Mouse (Mus musculus) heart, postnatal 0 days (tissue): ENCODE measurements around the gene Ets2. TPM values are rescaled to one million over a fixed set of nuclear protein-coding genes. Genes with fewer than 3 reads are reported as not detected.

ENCODE experiments used
- ATAC-seq: fragments of 200-750 bp; cut with Nextera tagmentation; 2 replicates; pipeline ENCODE4 v1.8.0; 2017; ENCODE audit warnings: low read depth, moderate number of reproducible peaks, moderate library complexity; ENCODE audit not compliant: insufficient read depth
- DNase-seq: peaks from one replicate; pipeline ENCODE4 v3.0.0-alpha.2; 2016; ENCODE audit warnings: low spot score
- H3K27ac ChIP-seq: fragments of 300-500 bp; sonication (generic); 2 replicates; pipeline ENCODE4 v1.5.1; 2014; ENCODE audit warnings: low read depth, mild to moderate bottlenecking
- H3K27me3 ChIP-seq: fragments of 300-500 bp; sonication (generic); 2 replicates; pipeline ENCODE4 v1.6.1; 2014; ENCODE audit warnings: low read length, mixed read lengths; ENCODE audit not compliant: control insufficient read depth, insufficient read depth
- H3K36me3 ChIP-seq: fragments of 300-500 bp; sonication (generic); replicated peaks from 2 replicates; pipeline ENCODE4 v1.6.1; 2014; ENCODE audit warnings: low read length, mixed read lengths; ENCODE audit not compliant: control insufficient read depth, insufficient read depth
- H3K4me1 ChIP-seq: fragments of 300-500 bp; sonication (generic); 2 replicates; pipeline ENCODE4 v1.6.1; 2014; ENCODE audit warnings: antibody characterized with exemption; ENCODE audit not compliant: control insufficient read depth, insufficient read depth
- H3K4me2 ChIP-seq: fragments of 300-500 bp; sonication (generic); 2 replicates; pipeline ENCODE4 v1.6.1; 2014; ENCODE audit warnings: low read depth, mild to moderate bottlenecking, low read length, moderate library complexity
- H3K4me3 ChIP-seq: fragments of 300-500 bp; sonication (generic); 2 replicates; pipeline ENCODE4 v1.5.1; 2014; ENCODE audit warnings: low read depth, low read length
- H3K9ac ChIP-seq: fragments of 300-500 bp; sonication (generic); replicated peaks from 2 replicates; pipeline ENCODE4 v1.6.1; 2014; ENCODE audit warnings: low read depth, low read length, mixed read lengths
- H3K9me3 ChIP-seq: fragments of 300-500 bp; sonication (generic); replicated peaks from 2 replicates; pipeline ENCODE4 v1.6.1; 2016; ENCODE audit warnings: low read length; ENCODE audit not compliant: control insufficient read depth
- CTCF ChIP-seq: IDR thresholded peaks from 2 replicates; pipeline ENCODE4 v1.5.1; 2016; ENCODE audit warnings: antibody characterized with exemption, control low read depth, low read depth
- EP300 ChIP-seq: IDR thresholded peaks from 2 replicates; pipeline ENCODE4 v1.6.1; 2016; ENCODE audit warnings: antibody characterized with exemption, low read depth
- WGBS: fragments of 180-500 bp; shearing (Covaris S2); extraction: QIAGEN DNeasy Blood & Tissue Kit; methylation state at CpG from one replicate; pipeline ENCODE4 v1.1.7; 2014; 5-methylcytosine and 5-hydroxymethylcytosine counted together
- polyA plus RNA-seq: library from polyadenylated mRNA; unstranded; fragments of >200 nt; fragmentation: Nextera tagmentation; extraction: Ambion mirVana; gene quantifications from 2 replicates; pipeline ENCODE4 v1.2.1, GENCODE M21; 2015
- total RNA-seq: library from RNA; depleted of rRNA; stranded (reverse); fragments of >200 nt; gene quantifications from 2 replicates; pipeline ENCODE4 v1.2.3, GENCODE M21; 2014; ENCODE audit warnings: low replicate concordance

Ets2 gene
- total and polyA plus RNA-seq, 2 experiments from 2014 or later, result 44.0 to 61.2 TPM

DNA sequence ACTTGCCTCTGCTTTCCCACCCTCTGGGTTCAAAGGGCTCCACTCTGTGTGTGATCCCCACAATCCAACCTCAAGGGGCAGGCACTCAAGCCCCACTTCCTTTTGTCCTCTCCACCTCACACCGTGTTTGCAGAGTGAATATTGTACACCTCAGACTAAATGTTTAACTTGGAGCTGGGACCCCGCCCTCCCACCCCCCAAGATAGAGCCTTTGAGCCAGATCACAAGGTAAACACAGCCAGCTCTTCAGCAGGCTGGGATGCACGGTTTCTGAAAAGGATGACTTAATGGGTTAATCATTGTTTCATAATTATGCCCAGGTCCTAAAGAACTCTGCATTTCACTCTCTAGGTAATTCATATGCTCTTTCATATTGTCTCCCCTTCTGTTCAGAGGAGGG lies 2.2 kb upstream of the Ets2 start:
- ATAC-seq, result no peak

DNA sequence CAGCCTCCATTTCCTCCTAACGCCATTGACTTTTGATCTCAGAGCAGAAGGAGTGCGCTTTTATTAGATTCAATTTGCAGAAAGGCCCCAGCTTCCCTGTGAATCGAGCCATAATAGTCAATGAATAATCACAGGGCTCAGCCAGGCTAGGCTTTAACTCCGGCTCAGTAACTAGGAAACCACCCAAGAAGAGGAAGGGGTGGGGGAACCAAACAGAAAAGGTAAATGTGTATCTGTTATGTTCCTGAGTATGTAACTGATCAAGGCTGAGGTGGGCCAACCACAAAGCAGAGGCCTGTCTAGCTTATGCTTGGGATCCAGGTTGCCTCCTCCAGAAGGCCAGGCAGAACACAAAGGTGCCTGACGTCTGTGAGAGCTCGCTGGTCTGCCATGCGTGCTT lies 1.7 kb upstream of the Ets2 start:
- no peaks in the 10 kb centered on the region for H3K27me3 ChIP-seq
- ATAC-seq (no peak), DNase-seq (no peak)
- no peak overlapping the region for H3K9ac ChIP-seq
- no peak for TF ChIP-seq CTCF
- H3K27ac ChIP-seq, result no peak overlapping the region
- H3K4me2 ChIP-seq, result no peak overlapping the region
- H3K36me3 ChIP-seq, result no peaks in the 10 kb centered on the region
- no peaks in the 10 kb centered on the region for H3K9me3 ChIP-seq
- WGBS, result 85% methylated on average over 7 of the region's 7 CpGs
- peaks cover 14% of the 10 kb centered on the region for H3K4me1 ChIP-seq
- no peak overlapping the region for H3K4me3 ChIP-seq

More for the DNA sequence above, 2.2 kb upstream of the Ets2 start:
- TF ChIP-seq EP300 (no peak), CTCF (no peak)
- no peaks in the 10 kb centered on the region for H3K9me3 ChIP-seq
- no peak for DNase-seq
- H3K4me2 ChIP-seq, result no peak overlapping the region
- WGBS, result 78% methylated on average over 3 of the region's 3 CpGs
- no peak overlapping the region for H3K4me3 ChIP-seq
- peaks cover 10% of the 10 kb centered on the region for H3K4me1 ChIP-seq
- H3K27ac ChIP-seq, result no peak overlapping the region
- no peaks in the 10 kb centered on the region for H3K27me3 ChIP-seq
- H3K36me3 ChIP-seq, result no peaks in the 10 kb centered on the region
- no peak overlapping the region for H3K9ac ChIP-seq

DNA sequence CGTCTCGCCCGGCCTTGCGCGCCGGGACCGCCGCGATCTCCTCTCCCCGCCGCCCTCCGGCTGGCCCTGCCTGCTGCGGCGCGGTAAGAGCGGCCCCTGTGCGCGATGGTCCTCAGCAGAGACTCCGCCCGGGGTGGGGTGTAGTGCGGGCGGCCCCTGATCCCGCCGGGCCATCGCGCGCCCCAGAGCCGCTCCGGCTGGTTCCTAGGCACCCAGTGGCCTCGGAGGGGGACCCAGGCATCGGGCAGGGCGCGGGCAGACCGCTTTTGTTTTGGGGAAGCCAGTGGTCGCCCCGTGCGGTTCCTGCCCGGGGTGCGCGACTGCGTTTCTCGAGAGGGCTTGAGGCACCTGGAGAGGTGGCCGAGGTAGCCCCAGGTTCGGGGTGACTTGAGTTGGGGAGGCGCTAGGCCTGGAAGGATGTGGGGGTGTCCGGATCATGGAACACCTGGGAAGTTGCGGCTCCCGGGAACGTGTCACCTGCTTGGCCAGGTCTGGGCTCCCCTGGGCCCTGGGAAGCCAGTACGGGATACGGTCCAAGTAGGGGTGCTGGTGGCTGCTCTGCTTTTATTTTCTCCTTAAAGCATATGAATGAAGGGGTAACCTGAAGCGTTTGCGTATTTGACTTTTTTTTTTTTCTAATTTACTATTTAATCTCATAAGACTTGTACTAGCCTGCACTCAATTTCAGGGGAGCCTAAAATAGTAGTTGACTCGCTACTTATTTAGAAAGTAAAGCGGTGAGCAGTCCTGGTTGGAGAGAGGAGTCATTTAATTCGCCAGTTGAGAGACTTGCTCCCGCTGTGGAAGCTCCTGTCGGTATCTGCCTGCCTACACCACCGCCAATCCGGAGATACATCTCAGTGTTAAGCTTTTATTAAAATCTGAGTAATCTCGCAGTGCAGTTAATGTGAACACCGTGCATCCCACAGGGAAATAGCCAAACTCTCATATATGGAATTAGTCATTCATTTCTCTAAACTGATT lies 979 bp downstream of the Ets2 start:
- H3K4me2 ChIP-seq, result peak overlapping the region; percentile 88
- H3K4me3 ChIP-seq, result peak overlapping the region; percentile 86
- no peaks in the 10 kb centered on the region for H3K9me3 ChIP-seq
- under 1% methylated on average over 61 of the region's 62 CpGs for WGBS
- DNase-seq (peak; percentile 50), ATAC-seq (peak; percentile 65)
- peak overlapping the region; percentile 96 for H3K27ac ChIP-seq
- H3K9ac ChIP-seq, result peak overlapping the region; percentile 97
- H3K4me1 ChIP-seq, result peaks cover 22% of the 10 kb centered on the region
- H3K36me3 ChIP-seq, result peaks cover 2% of the 10 kb centered on the region; the same call in 1 of the 2 replicates
- TF ChIP-seq EP300 (no peak), CTCF (no peak)
- H3K27me3 ChIP-seq, result no peaks in the 10 kb centered on the region

DNA sequence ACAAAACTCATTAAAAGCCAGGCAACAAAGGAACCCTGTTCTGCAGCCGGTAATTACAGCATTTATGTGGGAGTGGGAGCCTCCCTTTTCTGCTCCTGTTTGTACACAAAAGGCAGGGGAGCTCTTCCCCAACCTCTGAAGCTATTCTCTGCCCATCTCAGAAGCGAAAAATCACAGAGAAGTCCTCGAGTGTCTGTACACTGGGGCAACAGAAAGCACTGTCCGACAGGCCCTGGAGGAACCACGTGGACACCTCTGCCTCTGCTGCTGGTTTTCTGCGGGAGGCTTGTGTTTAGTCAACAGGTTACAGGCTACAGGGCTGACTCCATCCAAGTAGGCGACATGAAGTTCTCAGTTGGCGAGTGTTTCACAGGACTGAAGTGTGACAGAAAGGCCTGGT lies 2.1 kb downstream of the Ets2 start:
- H3K9me3 ChIP-seq, result no peaks in the 10 kb centered on the region
- WGBS, result 23% methylated on average over 8 of the region's 8 CpGs
- DNase-seq, result peak; percentile 13
- peak overlapping the region; percentile 59 for H3K9ac ChIP-seq
- H3K4me1 ChIP-seq, result peaks cover 31% of the 10 kb centered on the region
- H3K27ac ChIP-seq, result peak overlapping the region; percentile 76
- ATAC-seq, result no peak
- peaks cover 8% of the 10 kb centered on the region; the same call in 1 of the 2 replicates for H3K36me3 ChIP-seq
- H3K4me2 ChIP-seq, result peak overlapping the region; percentile 88
- no peaks in the 10 kb centered on the region for H3K27me3 ChIP-seq
- H3K4me3 ChIP-seq, result peak overlapping the region; percentile 86
- TF ChIP-seq CTCF (no peak), EP300 (no peak)

DNA sequence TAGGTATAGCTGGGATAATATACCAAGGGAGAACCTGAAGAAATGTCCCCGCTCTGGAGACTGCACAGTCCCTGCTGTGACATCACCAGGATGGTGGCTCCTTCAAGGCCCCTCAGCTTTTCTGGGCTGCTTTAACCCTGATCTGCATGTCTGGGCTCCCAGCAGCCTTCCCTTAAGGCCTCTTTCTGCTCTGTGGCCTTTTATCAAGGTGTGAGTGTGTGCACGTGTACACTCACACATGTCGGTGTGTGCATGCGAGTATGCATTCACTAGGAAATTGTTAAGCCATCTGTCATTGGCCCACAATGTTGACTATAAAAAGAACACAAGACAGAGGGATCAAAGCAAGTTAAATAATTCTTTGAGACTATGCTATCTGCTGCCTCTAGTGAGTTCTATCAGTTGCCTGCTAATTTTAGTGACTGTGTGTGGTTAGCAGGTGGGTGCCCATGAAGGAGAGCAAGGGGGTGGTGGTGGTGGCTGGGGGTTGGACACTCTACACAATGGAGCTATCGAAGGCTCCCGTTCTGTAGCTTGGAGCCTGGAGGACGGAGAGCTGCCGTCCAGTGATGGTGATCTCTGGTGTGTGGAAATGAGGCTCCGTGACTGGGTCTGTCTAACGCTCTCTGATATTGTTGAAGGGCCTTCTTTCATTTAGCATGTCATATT lies 2.9 kb downstream of the Ets2 start:
- Histone ChIP-seq H3K9me3 (no peaks in the 10 kb centered on the region), H3K4me3 (peak overlapping the region; percentile 86), H3K4me1 (peaks cover 31% of the 10 kb centered on the region), H3K9ac (peak overlapping the region; percentile 59), H3K27me3 (no peaks in the 10 kb centered on the region), H3K4me2 (peak overlapping the region; percentile 88), H3K36me3 (peaks cover 16% of the 10 kb centered on the region), H3K27ac (peak overlapping the region; percentile 76)
- 25% methylated on average over 10 of the region's 10 CpGs for WGBS
- ATAC-seq (no peak), DNase-seq (peak; percentile 29)
- TF ChIP-seq EP300, result no peak
- TF ChIP-seq CTCF, result no peak
